Mouse (Mus musculus) heart, adult 2 months (tissue): Measurements from ENCODE around the gene Tmod4.

ENCODE experiments used
- CTCF ChIP-seq: fragments of 200-600 bp; IDR thresholded peaks from 2 replicates; pipeline ENCODE4 v1.8.1; 2022; ENCODE audit warnings: antibody characterized with exemption, mild to moderate bottlenecking, moderate library complexity
- EP300 ChIP-seq: fragments of 200-500 bp; IDR thresholded peaks from 2 replicates; pipeline ENCODE4 v1.6.1; 2011; ENCODE audit warnings: low read depth, low read length, control low read depth; ENCODE audit not compliant: insufficient read depth
- POLR2A ChIP-seq: fragments of 200-500 bp; IDR thresholded peaks from 2 replicates; pipeline ENCODE4 v1.6.1; 2011; ENCODE audit warnings: mild to moderate bottlenecking, low read depth, low read length, control low read depth; ENCODE audit not compliant: insufficient read depth

DNA sequence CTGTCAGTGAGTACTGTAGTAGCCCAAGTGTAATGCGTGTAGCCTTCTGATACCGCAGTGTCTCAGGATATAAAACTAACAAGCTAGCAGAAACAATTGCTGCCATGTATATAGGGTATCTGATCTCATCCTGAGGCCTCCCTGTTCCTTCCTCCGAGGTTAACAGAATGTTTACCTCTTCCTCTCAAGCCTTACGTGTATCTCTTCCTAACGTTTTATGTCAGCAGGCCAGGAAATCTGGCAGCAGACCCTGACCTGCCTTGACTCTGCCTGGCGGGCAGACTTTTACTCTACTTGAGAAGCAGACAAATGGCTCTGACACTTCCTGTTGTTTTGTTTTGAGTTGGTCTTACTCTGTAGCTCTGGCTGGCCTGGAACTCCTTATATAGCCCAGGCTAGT is 2.7 kb upstream of the Tmod4 start:
- TF ChIP-seq CTCF, result no peak
- TF ChIP-seq POLR2A, result no peak
- no peak for TF ChIP-seq EP300
